Mouse (Mus musculus) embryo, embryonic 11 days (tissue): Measurements from ENCODE around the gene Clec9a.
A peak's percentile ranks its signal among the peaks of the same experiment; 100 is the strongest.

Experiments used
- DNase-seq: peaks from one replicate; pipeline ENCODE4 v3.0.0-alpha.2; 2015

Gene Clec9a

DNA sequence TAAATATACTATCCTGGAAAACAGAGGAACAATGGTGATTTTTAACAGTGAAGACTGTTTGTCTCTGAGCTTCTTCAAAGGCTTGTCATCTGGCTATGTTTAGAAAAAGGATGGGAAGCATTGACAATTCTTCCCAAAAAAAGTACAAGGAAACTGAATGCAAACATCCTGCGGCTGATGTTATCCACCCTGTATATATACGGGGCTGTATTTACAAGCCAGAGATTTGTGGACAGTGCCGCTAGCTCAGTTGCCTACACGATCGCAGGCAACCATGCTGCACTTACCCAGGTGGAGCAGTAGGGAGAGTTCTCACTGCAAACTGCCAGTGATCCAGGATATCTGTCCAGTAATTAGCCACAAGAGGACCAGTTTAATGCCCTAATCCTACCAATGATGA, 16.6 kb downstream of the Clec9a start:
- no peak for DNase-seq

DNA sequence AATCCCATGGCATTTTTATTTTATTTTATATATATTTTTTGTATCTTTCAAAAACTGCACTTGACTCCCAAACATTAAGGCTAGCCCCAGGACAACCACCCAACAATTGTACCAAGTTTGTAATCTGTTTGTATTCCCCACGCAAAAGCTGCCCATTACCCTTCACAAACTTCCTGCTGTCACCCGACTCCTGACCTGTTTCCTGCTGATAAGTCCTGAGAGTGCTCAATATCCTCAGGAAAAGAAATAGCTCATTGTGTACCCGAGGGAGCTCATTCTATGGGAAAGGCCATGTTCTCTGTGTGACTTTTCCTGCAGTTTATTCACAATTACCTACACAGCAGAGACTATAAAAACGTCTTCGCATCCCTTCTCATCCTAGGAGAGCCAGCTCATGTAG, 17.1 kb downstream of the Clec9a start:
- DNase-seq, result peak; percentile 16

DNA sequence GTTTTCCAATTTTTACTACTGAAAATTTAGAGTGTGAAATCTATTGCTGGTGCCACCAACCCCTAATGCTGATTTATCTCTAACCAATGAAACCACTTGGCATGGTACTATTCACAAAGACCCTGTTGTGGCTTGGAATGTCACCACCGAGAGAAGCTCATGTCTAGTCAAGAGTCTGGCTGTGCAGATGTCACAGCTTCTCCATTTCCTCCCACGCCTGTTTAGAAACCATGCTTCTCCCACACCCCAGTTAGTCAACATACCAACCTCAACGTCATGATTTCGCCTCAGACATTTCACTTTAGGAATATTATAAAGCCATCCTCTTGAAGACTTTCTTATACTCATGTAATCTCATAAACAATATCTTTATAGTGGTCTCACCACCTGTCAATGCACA, 18.6 kb downstream of the Clec9a start:
- no peak for DNase-seq

DNA sequence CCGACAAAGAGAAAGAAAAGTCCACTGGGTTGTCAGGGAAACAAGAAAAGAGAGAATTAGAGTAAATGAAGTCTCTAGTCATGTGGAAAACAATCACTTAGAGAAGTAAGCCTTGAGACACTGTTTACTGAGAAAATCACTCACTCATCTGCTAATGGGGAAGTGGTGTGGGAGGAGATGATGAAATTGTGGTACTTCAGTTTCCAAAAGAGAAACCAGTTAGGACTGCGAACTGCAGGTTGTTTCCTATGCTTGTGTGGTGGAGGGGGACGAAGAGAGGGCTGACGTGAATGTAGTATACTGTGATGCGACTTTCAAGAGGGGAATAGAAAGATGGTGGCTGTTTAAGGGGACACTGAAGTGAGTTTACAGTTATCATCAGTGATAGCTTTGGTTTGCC, 25.6 kb downstream of the Clec9a start:
- DNase-seq, result no peak

DNA sequence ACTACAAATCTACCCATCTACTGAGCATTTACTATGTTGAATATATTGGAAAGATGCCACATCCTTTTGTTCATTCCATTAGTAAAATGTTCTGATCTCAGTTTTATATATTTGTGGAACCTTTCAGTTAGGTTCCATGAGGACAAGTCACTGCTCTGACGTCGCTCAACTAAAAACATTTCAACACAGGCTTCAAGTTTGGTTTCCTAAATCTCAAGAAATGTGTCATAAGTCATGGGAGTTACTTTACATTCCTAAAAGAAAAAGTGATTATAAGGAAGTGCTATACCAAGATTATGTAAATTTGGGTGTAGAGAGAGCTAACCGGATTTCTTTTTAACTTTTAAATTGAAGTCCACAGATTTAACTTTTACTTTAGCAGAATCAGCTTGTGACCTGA, 27.4 kb downstream of the Clec9a start:
- DNase-seq, result no peak

DNA sequence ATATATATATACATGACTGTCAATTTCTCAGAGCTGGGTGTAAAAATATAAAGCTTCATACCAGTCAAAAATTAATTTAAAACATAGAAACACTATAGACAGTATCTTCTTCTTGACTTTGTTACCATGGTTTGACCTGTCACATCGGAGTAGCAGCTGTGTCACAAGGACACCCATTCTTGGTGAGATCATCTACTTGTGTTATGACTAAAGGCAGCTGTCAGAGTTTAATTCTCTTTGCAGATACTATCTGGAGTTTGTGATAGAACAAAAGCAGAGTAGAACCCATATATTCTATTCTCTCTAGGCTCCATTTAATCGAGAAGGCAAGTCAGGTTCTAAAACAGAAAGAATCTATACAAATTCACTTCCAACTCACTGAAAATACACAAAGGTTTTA, 29.4 kb downstream of the Clec9a start:
- DNase-seq, result no peak

DNA sequence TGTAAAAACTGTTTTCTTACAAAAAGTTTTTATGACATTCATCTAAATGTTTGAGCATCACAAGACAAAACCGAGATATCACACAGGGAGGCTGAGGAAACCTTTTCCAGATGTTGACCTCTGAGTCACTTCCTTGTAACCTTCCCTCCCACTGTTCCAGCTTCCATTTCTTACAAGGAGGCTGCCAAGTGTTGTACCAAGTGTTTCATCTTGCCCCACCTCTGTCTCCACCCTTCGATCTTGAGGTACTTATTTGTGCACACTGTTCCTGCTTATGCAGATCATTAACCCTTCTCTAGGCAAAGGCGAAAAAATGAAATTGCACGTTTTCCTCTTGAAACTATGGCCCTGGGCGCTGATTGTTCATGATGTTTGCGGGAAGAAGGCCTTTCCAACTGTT, 41.1 kb downstream of the Clec9a start:
- DNase-seq, result peak; percentile 16

DNA sequence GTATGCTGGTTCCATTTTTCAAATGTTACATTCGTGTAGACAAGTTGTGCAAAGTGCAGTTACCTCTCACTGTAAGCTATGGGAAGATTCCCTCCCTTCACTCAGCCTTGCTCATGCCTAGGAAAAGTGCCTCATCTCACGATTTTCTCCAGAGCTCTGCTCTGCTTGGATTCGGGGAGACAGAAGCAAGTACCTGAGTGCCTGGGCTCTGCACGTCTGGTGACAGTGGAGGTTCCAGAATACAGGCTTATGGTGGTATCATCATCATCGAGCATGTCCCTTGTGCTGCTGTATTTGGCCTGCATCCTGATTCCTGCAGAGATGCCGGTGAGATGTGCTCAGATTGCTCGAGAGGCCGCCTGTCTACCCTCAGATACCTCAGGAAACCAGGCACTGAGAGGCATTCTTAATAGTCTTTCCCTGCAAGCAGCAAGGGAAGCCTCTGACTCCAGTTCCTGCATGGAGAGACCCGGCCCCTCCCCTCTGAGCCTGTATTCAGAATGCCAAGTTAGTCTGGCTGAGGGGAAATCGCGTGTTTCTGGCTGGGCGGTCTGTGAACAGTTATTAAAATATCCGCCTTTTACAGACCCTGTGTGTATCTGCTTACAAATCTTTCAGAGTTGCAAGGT, 42.9 kb downstream of the Clec9a start, which contains the start of gene Clec1a:
TSS of gene Clec1a (minus strand) at position 590 of the 629 bp plus-strand sequence.
- peak; percentile 16 for DNase-seq

DNA sequence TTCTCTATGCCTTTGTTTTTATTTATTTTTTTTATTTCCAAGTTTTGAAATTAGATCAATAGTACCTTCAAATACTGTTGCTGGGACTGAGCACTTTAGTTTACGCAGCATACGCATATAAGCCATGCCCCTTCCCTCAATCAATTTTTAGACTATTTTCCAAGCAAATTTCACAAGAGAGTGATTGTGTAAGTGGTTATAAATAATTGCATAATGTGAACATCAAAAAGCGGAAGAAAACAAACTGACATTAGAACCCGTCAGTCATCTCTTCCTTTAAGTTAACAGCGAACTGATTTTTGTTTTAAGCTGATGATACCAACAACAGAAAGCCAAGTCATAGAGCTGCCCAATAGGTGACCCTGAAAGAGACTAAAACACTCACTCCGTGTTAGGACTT, 62.7 kb downstream of the Clec9a start:
- DNase-seq, result no peak

DNA sequence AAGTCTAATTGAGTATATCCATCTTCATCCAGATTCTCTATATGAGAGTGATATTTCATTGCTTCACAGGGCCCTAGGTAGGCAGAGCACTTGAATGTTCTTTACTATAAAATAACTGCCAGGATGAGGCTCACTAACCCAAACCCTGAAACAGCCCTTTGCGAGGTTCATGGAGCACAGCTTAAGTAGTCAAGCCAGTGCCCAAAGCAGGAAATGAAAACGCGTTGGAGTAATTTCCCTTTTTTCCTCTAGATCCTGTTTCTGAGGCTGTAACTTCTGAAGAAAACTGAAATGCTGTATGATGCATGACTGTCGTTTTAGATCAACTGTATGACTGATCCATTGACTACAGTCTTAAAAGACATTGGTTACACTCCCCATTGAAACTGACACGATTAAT, 64.0 kb downstream of the Clec9a start:
- DNase-seq, result no peak
